Mouse (Mus musculus): ENCODE data around the gene Atp6v1b1. TPM values are rescaled to one million over a fixed set of nuclear protein-coding genes. Genes with fewer than 3 reads are reported as not detected.

The Atp6v1b1 gene
- total and polyA plus RNA-seq, 2 experiments from 2014 or later = 0.19 to 0.53 TPM

GRCm38 (mm10) chr6:83715461-83716196 lies 27.2 kb upstream of the Atp6v1b1 start:
- Histone ChIP-seq H3K4me2 (ENCODE audit: low read depth) (no peak overlapping the region), H3K4me1 (ENCODE audit: insufficient read depth) (peaks cover 9% of the 10 kb centered on the region), H3K27me3 (ENCODE audit: insufficient read depth, low read length) (peaks cover 95% of the 10 kb centered on the region), H3K4me3 (ENCODE audit: low read depth, low read length) (no peak overlapping the region), H3K36me3 (ENCODE audit: insufficient read depth) (no peaks in the 10 kb centered on the region), H3K9me3 (ENCODE audit: low read length) (no peaks in the 10 kb centered on the region), H3K9ac (no peak overlapping the region), H3K27ac (ENCODE audit: low read depth, low read length) (no peak overlapping the region)
- 3% methylated on average over 30 of the region's 30 CpGs for WGBS
- TF ChIP-seq CTCF (IDR thresholded peaks at IDR 0.05; ENCODE audit: low read depth) = no peak
- ATAC-seq (no peak), DNase-seq (peak; percentile 56)

- no peak overlapping the region for H3K4me3 ChIP-seq (ENCODE audit: low read depth, low read length)
- no peak for TF ChIP-seq CTCF (IDR thresholded peaks at IDR 0.05; ENCODE audit: low read depth)
- H3K4me1 ChIP-seq (ENCODE audit: insufficient read depth) = no peaks in the 10 kb centered on the region
- H3K36me3 ChIP-seq (ENCODE audit: insufficient read depth) = no peaks in the 10 kb centered on the region
- ATAC-seq (no peak), DNase-seq (no peak)
- H3K9me3 ChIP-seq (ENCODE audit: low read length) = no peaks in the 10 kb centered on the region
- H3K27me3 ChIP-seq (ENCODE audit: insufficient read depth, low read length) = peaks cover 95% of the 10 kb centered on the region
- no peak overlapping the region for H3K4me2 ChIP-seq (ENCODE audit: low read depth)
- no peak overlapping the region for H3K9ac ChIP-seq
- WGBS = 3% methylated on average over 8 of the region's 8 CpGs
- no peak overlapping the region for H3K27ac ChIP-seq (ENCODE audit: low read depth, low read length)
Measured at GRCm38 (mm10) chr6:83717026-83717425, 25.8 kb upstream of the Atp6v1b1 start.

GRCm38 (mm10) chr6:83722526-83722925 lies 20.3 kb upstream of the Atp6v1b1 start:
- Histone ChIP-seq H3K4me1 (ENCODE audit: insufficient read depth) (no peaks in the 10 kb centered on the region), H3K9me3 (ENCODE audit: low read length) (no peaks in the 10 kb centered on the region)
- no peak for ATAC-seq

GRCm38 (mm10) chr6:83727178-83727577 lies 15.6 kb upstream of the Atp6v1b1 start:
- no peak overlapping the region for H3K9ac ChIP-seq
- H3K4me1 ChIP-seq (ENCODE audit: insufficient read depth) = no peaks in the 10 kb centered on the region
- H3K36me3 ChIP-seq (ENCODE audit: insufficient read depth) = no peaks in the 10 kb centered on the region
- no peaks in the 10 kb centered on the region for H3K9me3 ChIP-seq (ENCODE audit: low read length)
- 41% methylated on average over 4 of the region's 4 CpGs for WGBS
- peak; percentile 26; the same call in 1 of the 2 replicates for TF ChIP-seq CTCF (IDR thresholded peaks at IDR 0.05; ENCODE audit: low read depth)
- H3K27me3 ChIP-seq (ENCODE audit: insufficient read depth, low read length) = peaks cover 15% of the 10 kb centered on the region
- ATAC-seq = no peak
- no peak overlapping the region for H3K27ac ChIP-seq (ENCODE audit: low read depth, low read length)
- no peak overlapping the region for H3K4me3 ChIP-seq (ENCODE audit: low read depth, low read length)
- no peak overlapping the region for H3K4me2 ChIP-seq (ENCODE audit: low read depth)
- no peak for DNase-seq

More at GRCm38 (mm10) chr6:83722526-83722925, 20.3 kb upstream of the Atp6v1b1 start:
- no peak overlapping the region for H3K27ac ChIP-seq (ENCODE audit: low read depth, low read length)
- H3K4me3 ChIP-seq (ENCODE audit: low read depth, low read length) = no peak overlapping the region
- no peak overlapping the region for H3K4me2 ChIP-seq (ENCODE audit: low read depth)
- H3K27me3 ChIP-seq (ENCODE audit: insufficient read depth, low read length) = peaks cover 60% of the 10 kb centered on the region
- H3K36me3 ChIP-seq (ENCODE audit: insufficient read depth) = no peaks in the 10 kb centered on the region
- TF ChIP-seq CTCF (IDR thresholded peaks at IDR 0.05; ENCODE audit: low read depth) = no peak
- no peak for DNase-seq
- 22% methylated on average over 6 of the region's 6 CpGs for WGBS
- no peak overlapping the region for H3K9ac ChIP-seq

GRCm38 (mm10) chr6:83728488-83728887 lies 14.3 kb upstream of the Atp6v1b1 start:
- Histone ChIP-seq H3K9me3 (ENCODE audit: low read length) (no peaks in the 10 kb centered on the region), H3K27ac (ENCODE audit: low read depth, low read length) (no peak overlapping the region), H3K4me3 (ENCODE audit: low read depth, low read length) (no peak overlapping the region), H3K9ac (no peak overlapping the region), H3K27me3 (ENCODE audit: insufficient read depth, low read length) (peaks cover 6% of the 10 kb centered on the region), H3K36me3 (ENCODE audit: insufficient read depth) (no peaks in the 10 kb centered on the region), H3K4me2 (ENCODE audit: low read depth) (no peak overlapping the region), H3K4me1 (ENCODE audit: insufficient read depth) (no peaks in the 10 kb centered on the region)
- DNase-seq = no peak
- ATAC-seq = no peak
- WGBS = 93% methylated on average over 3 of the region's 3 CpGs
- TF ChIP-seq CTCF (IDR thresholded peaks at IDR 0.05; ENCODE audit: low read depth) = peak; percentile 54

GRCm38 (mm10) chr6:83729350-83729970 lies 13.3 kb upstream of the Atp6v1b1 start:
- no peak overlapping the region for H3K27ac ChIP-seq (ENCODE audit: low read depth, low read length)
- no peaks in the 10 kb centered on the region for H3K36me3 ChIP-seq (ENCODE audit: insufficient read depth)
- H3K4me1 ChIP-seq (ENCODE audit: insufficient read depth) = no peaks in the 10 kb centered on the region
- DNase-seq (no peak), ATAC-seq (no peak)
- H3K9ac ChIP-seq = no peak overlapping the region
- H3K27me3 ChIP-seq (ENCODE audit: insufficient read depth, low read length) = peaks cover 3% of the 10 kb centered on the region
- no peak overlapping the region for H3K4me2 ChIP-seq (ENCODE audit: low read depth)
- WGBS = 77% methylated on average over 14 of the region's 14 CpGs
- no peak for TF ChIP-seq CTCF (IDR thresholded peaks at IDR 0.05; ENCODE audit: low read depth)
- no peak overlapping the region for H3K4me3 ChIP-seq (ENCODE audit: low read depth, low read length)
- H3K9me3 ChIP-seq (ENCODE audit: low read length) = no peaks in the 10 kb centered on the region

- TF ChIP-seq CTCF (IDR thresholded peaks at IDR 0.05; ENCODE audit: low read depth) = peak; percentile 66
Measured at GRCm38 (mm10) chr6:83731128-83731527, 11.7 kb upstream of the Atp6v1b1 start.

More at GRCm38 (mm10) chr6:83731128-83731527, 11.7 kb upstream of the Atp6v1b1 start:
- no peak overlapping the region for H3K4me2 ChIP-seq (ENCODE audit: low read depth)
- 28% methylated on average over 5 of the region's 5 CpGs for WGBS
- H3K27ac ChIP-seq (ENCODE audit: low read depth, low read length) = no peak overlapping the region
- no peak for DNase-seq
- H3K36me3 ChIP-seq (ENCODE audit: insufficient read depth) = no peaks in the 10 kb centered on the region
- ATAC-seq = no peak
- no peaks in the 10 kb centered on the region for H3K4me1 ChIP-seq (ENCODE audit: insufficient read depth)
- H3K27me3 ChIP-seq (ENCODE audit: insufficient read depth, low read length) = peaks cover 3% of the 10 kb centered on the region
- no peaks in the 10 kb centered on the region for H3K9me3 ChIP-seq (ENCODE audit: low read length)
- H3K4me3 ChIP-seq (ENCODE audit: low read depth, low read length) = no peak overlapping the region
- H3K9ac ChIP-seq = no peak overlapping the region

Data from forebrain, postnatal 0 days (tissue).